Mouse (Mus musculus) activated CD4-positive, CD25-positive, alpha-beta regulatory T cell, adult 9 weeks (primary cell): ENCODE results near the gene March10. TPM values are rescaled to one million over a fixed set of nuclear protein-coding genes. Genes with fewer than 3 reads are reported as not detected.

Experiments used
- polyA plus RNA-seq: library from polyadenylated mRNA; unstranded; fragments of 100-300 nt; shearing (Covaris generic); gene quantifications from one replicate; pipeline ENCODE4 v1.2.1, GENCODE M21; 2017

The March10 gene
- not detected for polyA plus RNA-seq

GRCm38 (mm10) chr11:105456497-105456907 lies at the start of gene March10:
March10 (minus strand) TSS chr11:105456735.

Other genes with a start within 250 kb of the March10 start
- not detected for gene Mrc2, start 164.1 kb downstream of the March10 start, polyA plus RNA-seq
- gene Tanc2, start 133.3 kb upstream of the March10 start, polyA plus RNA-seq = 0.72 TPM